Mouse (Mus musculus): Measurements from ENCODE around the gene Tbc1d19.

Gene Tbc1d19

GRCm38 (mm10) chr5:53909201-53909600 lies 99.8 kb downstream of the Tbc1d19 start:
- DNase-seq (ENCODE audit: low spot score), result no peak

- no peak for DNase-seq (ENCODE audit: low spot score)
These were observed 111.0 kb downstream of the Tbc1d19 start for GRCm38 (mm10) chr5:53920416-53920815.

GRCm38 (mm10) chr5:53922149-53922904 lies 112.9 kb downstream of the Tbc1d19 start:
- no peak for DNase-seq (ENCODE audit: low spot score)

GRCm38 (mm10) chr5:53924005-53924404 lies 114.6 kb downstream of the Tbc1d19 start:
- DNase-seq (ENCODE audit: low spot score), result no peak

- no peak for DNase-seq (ENCODE audit: low spot score)
These were observed 117.0 kb downstream of the Tbc1d19 start for GRCm38 (mm10) chr5:53926301-53926855.

- no peak for DNase-seq (ENCODE audit: low spot score)
These were observed 118.5 kb downstream of the Tbc1d19 start for GRCm38 (mm10) chr5:53927886-53928285.

GRCm38 (mm10) chr5:53928537-53928936 lies 119.1 kb downstream of the Tbc1d19 start:
- DNase-seq (ENCODE audit: low spot score), result no peak

GRCm38 (mm10) chr5:53929205-53929614 lies 119.8 kb downstream of the Tbc1d19 start:
- DNase-seq (ENCODE audit: low spot score), result no peak

GRCm38 (mm10) chr5:53929814-53930213 lies 120.4 kb downstream of the Tbc1d19 start:
- DNase-seq (ENCODE audit: low spot score), result no peak

- no peak for DNase-seq (ENCODE audit: low spot score)
These were observed 121.6 kb downstream of the Tbc1d19 start for GRCm38 (mm10) chr5:53931011-53931410.

GRCm38 (mm10) chr5:53933628-53934027 lies 124.2 kb downstream of the Tbc1d19 start:
- DNase-seq (ENCODE audit: low spot score), result no peak

GRCm38 (mm10) chr5:53934040-53934439 lies 124.6 kb downstream of the Tbc1d19 start:
- no peak for DNase-seq (ENCODE audit: low spot score)

GRCm38 (mm10) chr5:53934826-53935225 lies 125.4 kb downstream of the Tbc1d19 start:
- no peak for DNase-seq (ENCODE audit: low spot score)

- no peak for DNase-seq (ENCODE audit: low spot score)
These were observed 127.8 kb downstream of the Tbc1d19 start for GRCm38 (mm10) chr5:53937187-53937586.

GRCm38 (mm10) chr5:53939026-53939425 lies 129.6 kb downstream of the Tbc1d19 start:
- DNase-seq (ENCODE audit: low spot score), result no peak

GRCm38 (mm10) chr5:53941322-53942024 lies 132.1 kb downstream of the Tbc1d19 start:
- DNase-seq (ENCODE audit: low spot score), result no peak

- no peak for DNase-seq (ENCODE audit: low spot score)
These were observed 132.9 kb downstream of the Tbc1d19 start for GRCm38 (mm10) chr5:53942332-53942731.

GRCm38 (mm10) chr5:53943321-53943857 lies 134.0 kb downstream of the Tbc1d19 start:
- DNase-seq (ENCODE audit: low spot score), result no peak

GRCm38 (mm10) chr5:53946747-53947146 lies 137.3 kb downstream of the Tbc1d19 start:
- DNase-seq (ENCODE audit: low spot score), result no peak

- DNase-seq (ENCODE audit: low spot score), result no peak
These were observed 138.3 kb downstream of the Tbc1d19 start for GRCm38 (mm10) chr5:53947549-53948183.

- no peak for DNase-seq (ENCODE audit: low spot score)
These were observed 139.3 kb downstream of the Tbc1d19 start for GRCm38 (mm10) chr5:53948606-53949266.

- DNase-seq (ENCODE audit: low spot score), result no peak
These were observed 140.8 kb downstream of the Tbc1d19 start for GRCm38 (mm10) chr5:53950189-53950588.

Measured in T-cell, adult 2 months (primary cell).